Mouse (Mus musculus) MEL (cell line): Measurements from ENCODE around the gene Cldn11. TPM values are rescaled to one million over a fixed set of nuclear protein-coding genes. Genes with fewer than 3 reads are reported as not detected.

Source experiments
- DNase-seq: peaks from one replicate; pipeline ENCODE4 v3.0.0; 2011; ENCODE audit warnings: low read depth, low spot score
- H3K27ac ChIP-seq: 2 replicates; pipeline ENCODE4 v1.5.1; 2012; ENCODE audit warnings: low read depth, mild to moderate bottlenecking, control low read depth, low read length, moderate library complexity; ENCODE audit not compliant: control insufficient read depth
- H3K27me3 ChIP-seq, 2 experiments: fragments of 150-350 bp in 1 of 2; sonication (generic) in 1 of 2; 2 replicates each; pipeline ENCODE4 v1.6.1; 2012; ENCODE audit warnings: low read length in 2 of 2, mild to moderate bottlenecking in 2 of 2, improper control_type of control experiment in 1 of 2, moderate library complexity in 1 of 2; ENCODE audit not compliant: insufficient read depth in 2 of 2, control insufficient read depth in 1 of 2
- H3K36me3 ChIP-seq, 2 experiments: 2 replicates each; pipeline ENCODE4 v1.6.1; 2012 to 2014; ENCODE audit warnings: low read length in 2 of 2, improper control_type of control experiment in 1 of 2, inconsistent platforms in 1 of 2, mild to moderate bottlenecking in 1 of 2; ENCODE audit not compliant: insufficient read depth in 2 of 2, control insufficient read depth in 1 of 2
- H3K4me1 ChIP-seq, 2 experiments: fragments of 150-350 bp in 1 of 2; sonication (generic) in 1 of 2; 2 replicates each; pipeline ENCODE4 v1.6.1; 2012; ENCODE audit warnings: low read length in 2 of 2, improper control_type of control experiment in 1 of 2, mild to moderate bottlenecking in 1 of 2; ENCODE audit not compliant: insufficient read depth in 2 of 2, control insufficient read depth in 1 of 2
- H3K4me3 ChIP-seq, 2 experiments: fragments of 150-350 bp in 1 of 2; sonication (generic) in 1 of 2; 2 replicates each; pipeline ENCODE4 v1.5.1; 2012; ENCODE audit warnings: low read depth in 2 of 2, low read length in 2 of 2, mild to moderate bottlenecking in 2 of 2, moderate library complexity in 2 of 2, control low read depth in 1 of 2, improper control_type of control experiment in 1 of 2; ENCODE audit not compliant: control insufficient read depth in 1 of 2, insufficient read depth in 1 of 2
- H3K79me2 ChIP-seq: 2 replicates; pipeline ENCODE4 v1.6.1; 2012; ENCODE audit warnings: mild to moderate bottlenecking, low read length, moderate library complexity; ENCODE audit not compliant: control insufficient read depth, poor library complexity, insufficient read depth
- H3K9ac ChIP-seq: 2 replicates; pipeline ENCODE4 v1.6.1; 2012; ENCODE audit warnings: low read depth, mild to moderate bottlenecking, control low read depth, low read length, moderate library complexity; ENCODE audit not compliant: control insufficient read depth, poor library complexity, severe bottlenecking
- H3K9me3 ChIP-seq: fragments of 150-350 bp; sonication (generic); replicated peaks from 2 replicates; pipeline ENCODE4 v1.6.1; 2012; ENCODE audit warnings: mild to moderate bottlenecking, low read length, improper control_type of control experiment, moderate library complexity; ENCODE audit not compliant: insufficient read depth
- BHLHE40 ChIP-seq: IDR thresholded peaks from 2 replicates; pipeline ENCODE4 v1.6.1; 2012; ENCODE audit warnings: low read depth, mild to moderate bottlenecking, inconsistent platforms, low read length, improper control_type of control experiment, borderline replicate concordance
- CHD1 ChIP-seq: IDR thresholded peaks from 2 replicates; pipeline ENCODE4 v1.6.1; 2012; ENCODE audit warnings: low read depth, mild to moderate bottlenecking, inconsistent platforms, low read length, improper control_type of control experiment
- CHD2 ChIP-seq: IDR thresholded peaks from 2 replicates; pipeline ENCODE4 v1.6.1; 2011; ENCODE audit warnings: low read length, improper control_type of control experiment
- CTCF ChIP-seq, 3 experiments: IDR thresholded peaks in 2 of 3; conservative IDR thresholded peaks in 1 of 3; 2 replicates each; pipeline ENCODE4 v1.5.1; 2011 to 2012; ENCODE audit warnings: low read length in 3 of 3, low read depth in 2 of 3, mild to moderate bottlenecking in 2 of 3, improper control_type of control experiment in 1 of 3, inconsistent platforms in 1 of 3, mixed read lengths in 1 of 3, moderate library complexity in 1 of 3; ENCODE audit not compliant: control insufficient read depth in 1 of 3, insufficient read depth in 1 of 3, poor library complexity in 1 of 3, severe bottlenecking in 1 of 3
- EP300 ChIP-seq, 2 experiments: IDR thresholded peaks; 2 replicates each; pipeline ENCODE4 v1.6.1; 2011; ENCODE audit warnings: improper control_type of control experiment in 2 of 2, low read length in 2 of 2, low read depth in 1 of 2, mild to moderate bottlenecking in 1 of 2
- ETS1 ChIP-seq: IDR thresholded peaks from 2 replicates; pipeline ENCODE4 v1.6.1; 2012; ENCODE audit warnings: low read depth, mild to moderate bottlenecking, inconsistent platforms, low read length, improper control_type of control experiment, moderate library complexity
- GABPA ChIP-seq: IDR thresholded peaks from 2 replicates; pipeline ENCODE4 v1.6.1; 2012; ENCODE audit warnings: low read depth, mild to moderate bottlenecking, inconsistent platforms, low read length, improper control_type of control experiment, moderate library complexity
- GATA1 ChIP-seq: IDR thresholded peaks from 2 replicates; pipeline ENCODE4 v1.6.1; 2011; ENCODE audit warnings: low read depth, low read length, improper control_type of control experiment
- HCFC1 ChIP-seq: IDR thresholded peaks from 2 replicates; pipeline ENCODE4 v1.6.1; 2012; ENCODE audit warnings: low read depth, mild to moderate bottlenecking, inconsistent platforms, low read length, improper control_type of control experiment, moderate library complexity
- KAT2A ChIP-seq: conservative IDR thresholded peaks from 2 replicates; pipeline ENCODE4 v1.6.1; 2012; ENCODE audit warnings: low read depth, low read length, improper control_type of control experiment, inconsistent platforms
- MEF2A ChIP-seq: IDR thresholded peaks from 2 replicates; pipeline ENCODE4 v1.6.1; 2014; ENCODE audit warnings: low read depth, mild to moderate bottlenecking, inconsistent platforms, low read length, improper control_type of control experiment; ENCODE audit not compliant: poor library complexity, insufficient replicate concordance, severe bottlenecking; ENCODE audit errors: extremely low read depth
- MYB ChIP-seq: IDR thresholded peaks from 2 replicates; pipeline ENCODE4 v1.6.1; 2011; ENCODE audit warnings: mild to moderate bottlenecking, low read depth, low read length, improper control_type of control experiment
- MYC ChIP-seq: IDR thresholded peaks from 2 replicates; pipeline ENCODE4 v1.6.1; 2011; ENCODE audit warnings: low read depth, mild to moderate bottlenecking, low read length, improper control_type of control experiment, moderate library complexity
- NELFE ChIP-seq: IDR thresholded peaks from 2 replicates; pipeline ENCODE4 v1.6.1; 2011; ENCODE audit warnings: low read depth, low read length, improper control_type of control experiment
- NRF1 ChIP-seq: IDR thresholded peaks from 2 replicates; pipeline ENCODE4 v1.6.1; 2014; ENCODE audit warnings: low read depth, mild to moderate bottlenecking, inconsistent platforms, low read length, improper control_type of control experiment, moderate library complexity; ENCODE audit not compliant: poor library complexity, insufficient read depth, severe bottlenecking
- POLR2AphosphoS2 ChIP-seq: IDR thresholded peaks from 2 replicates; pipeline ENCODE4 v1.6.1; 2011; ENCODE audit warnings: low read length, improper control_type of control experiment
- POLR2AphosphoS5 ChIP-seq: IDR thresholded peaks from 2 replicates; pipeline ENCODE4 v1.6.1; 2012; ENCODE audit warnings: low read depth, borderline replicate concordance, mild to moderate bottlenecking, inconsistent platforms, low read length, moderate library complexity, mixed read lengths
- RAD21 ChIP-seq: IDR thresholded peaks from 2 replicates; pipeline ENCODE4 v1.6.1; 2011; ENCODE audit warnings: mild to moderate bottlenecking, low read depth, low read length, improper control_type of control experiment
- RCOR1 ChIP-seq: IDR thresholded peaks from 2 replicates; pipeline ENCODE4 v1.6.1; 2012; ENCODE audit warnings: low read depth, mild to moderate bottlenecking, inconsistent platforms, low read length, improper control_type of control experiment
- TAL1 ChIP-seq: IDR thresholded peaks from 2 replicates; pipeline ENCODE4 v1.6.1; 2012; ENCODE audit warnings: mild to moderate bottlenecking, inconsistent platforms, low read length, moderate library complexity, mixed read lengths
- TBP ChIP-seq: IDR thresholded peaks from 2 replicates; pipeline ENCODE4 v1.8.0; 2011; ENCODE audit warnings: low read depth, low read length, improper control_type of control experiment
- USF1 ChIP-seq: IDR thresholded peaks from 2 replicates; pipeline ENCODE4 v1.6.1; 2014; ENCODE audit warnings: low read depth, mild to moderate bottlenecking, inconsistent platforms, low read length, improper control_type of control experiment, moderate library complexity
- USF2 ChIP-seq, 2 experiments: IDR thresholded peaks; 2 replicates each; pipeline ENCODE4 v1.6.1; 2011 to 2012; ENCODE audit warnings: improper control_type of control experiment in 2 of 2, low read length in 2 of 2, borderline replicate concordance in 1 of 2, inconsistent platforms in 1 of 2, low read depth in 1 of 2, mild to moderate bottlenecking in 1 of 2; ENCODE audit not compliant: insufficient read depth in 1 of 2
- ZC3H11A ChIP-seq: IDR thresholded peaks from 2 replicates; pipeline ENCODE4 v1.6.1; 2012; ENCODE audit warnings: low read depth, mild to moderate bottlenecking, inconsistent platforms, low read length, improper control_type of control experiment
- ZNF384 ChIP-seq: IDR thresholded peaks from 2 replicates; pipeline ENCODE4 v1.6.1; 2012; ENCODE audit warnings: low read depth, mild to moderate bottlenecking, inconsistent platforms, low read length, improper control_type of control experiment
- polyA plus RNA-seq, 2 experiments: library from polyadenylated mRNA; stranded (reverse) in 1 of 2; unstranded in 1 of 2; fragments of >175 nt in 1 of 2; fragments of >200 nt in 1 of 2; gene quantifications; 2 replicates each; pipeline versions ENCODE4 v1.2.1 to v1.2.4; 2012; ENCODE audit warnings: low replicate concordance in 2 of 2, low read depth in 1 of 2; ENCODE audit not compliant: insufficient read length in 2 of 2, insufficient read depth in 1 of 2, missing spikeins in 1 of 2
- total RNA-seq: library from RNA; depleted of rRNA; stranded (reverse); fragments of 300-350 nt; gene quantifications from 2 replicates; pipeline ENCODE4 v1.2.3, GENCODE M21; 2012

The Cldn11 gene
- total and polyA plus RNA-seq, 3 experiments: not detected

DNA sequence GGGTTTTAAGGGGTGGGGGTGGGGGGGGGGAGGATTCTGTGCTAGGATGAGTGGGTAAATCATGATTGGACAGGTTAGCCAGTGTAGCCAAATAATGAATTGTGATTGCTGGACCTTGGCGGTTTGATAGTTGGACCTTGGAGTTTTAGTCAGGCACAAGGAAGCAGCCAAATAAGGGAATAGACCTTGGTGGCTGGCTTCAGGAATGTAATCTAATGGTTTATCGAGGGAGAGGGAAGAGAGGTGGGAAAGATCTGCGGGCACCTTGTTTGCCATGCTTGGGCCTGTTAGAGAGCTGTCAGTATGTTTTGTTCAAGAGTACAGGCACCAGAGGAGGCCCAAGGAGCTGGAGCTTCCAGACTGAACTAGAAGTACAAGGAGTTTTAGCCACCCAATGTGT, 22.9 kb upstream of the Cldn11 start:
- Histone ChIP-seq H3K9me3 (no peaks in the 10 kb centered on the region), H3K9ac (no peak overlapping the region), H3K36me3 (peaks cover 0 to 10% of the 10 kb centered on the region in 2 experiments; a peak in 2 of 4 replicates), H3K27ac (no peak overlapping the region), H3K27me3 (no peaks in the 10 kb centered on the region), H3K4me3 (no peak overlapping the region), H3K4me1 (peaks cover 0 to 10% of the 10 kb centered on the region in 2 experiments), H3K79me2 (no peaks in the 10 kb centered on the region)
- TF ChIP-seq USF2 (IDR thresholded peaks at IDR 0.05; ENCODE audit: borderline replicate concordance in 1 of 2, insufficient read depth in 1 of 2, low read depth in 1 of 2, low read length in 2 of 2) (no peak), ZC3H11A (no peak), GABPA (no peak), ETS1 (no peak), CTCF (IDR thresholded peaks at IDR 0.05 in 2 of 3, conservative IDR thresholded peaks at IDR 0.05 in 1 of 3; ENCODE audit: control insufficient read depth in 1 of 3, insufficient read depth in 1 of 3, low read depth in 2 of 3, low read length in 3 of 3, poor library complexity in 1 of 3, severe bottlenecking in 1 of 3) (no peak), KAT2A (no peak), CHD2 (no peak), TAL1 (no peak)
- no peak for DNase-seq

DNA sequence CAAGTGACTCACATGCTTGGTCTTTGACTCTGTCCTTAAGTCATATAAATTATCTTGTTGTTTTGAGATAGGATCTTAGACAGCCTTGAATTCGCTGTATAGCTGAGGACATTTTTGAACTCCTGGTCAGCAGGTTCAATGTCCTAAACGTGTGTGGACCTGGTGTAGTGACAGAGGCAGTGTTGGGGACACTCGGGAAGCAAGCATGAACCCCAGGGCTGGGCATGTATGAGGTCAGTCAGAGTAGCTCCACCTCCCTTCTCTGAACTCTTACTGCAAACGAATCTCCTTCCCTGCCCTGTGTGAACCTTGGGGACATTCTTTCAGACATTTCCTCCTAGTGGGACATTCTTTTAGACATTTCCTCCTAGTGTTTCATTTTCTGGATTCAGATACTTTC, 20.0 kb upstream of the Cldn11 start:
- H3K9ac ChIP-seq: no peak overlapping the region
- no peaks in the 10 kb centered on the region for H3K79me2 ChIP-seq

DNA sequence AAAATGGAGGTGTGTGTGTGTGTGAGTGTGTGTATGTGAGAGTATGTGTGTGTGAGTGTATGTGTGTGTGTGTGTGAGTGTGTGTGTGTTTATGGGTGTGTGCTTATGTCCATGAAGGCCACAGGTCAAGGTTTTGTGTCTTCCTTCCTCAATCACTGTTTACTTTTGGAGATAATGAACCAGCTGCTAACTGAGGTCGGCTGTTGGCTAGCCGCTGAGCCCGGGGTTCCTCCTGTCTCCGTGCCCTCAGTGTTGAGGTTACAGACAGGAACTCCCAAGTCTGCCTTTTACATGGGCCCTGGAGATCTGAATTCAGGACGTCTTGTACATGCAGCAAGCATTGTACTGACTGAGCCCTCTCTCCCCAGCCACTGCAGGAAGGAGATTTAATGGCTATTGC, 16.1 kb upstream of the Cldn11 start:
- Histone ChIP-seq H3K27me3 (no peaks in the 10 kb centered on the region), H3K27ac (no peak overlapping the region), H3K4me1 (peaks cover 0 to 21% of the 10 kb centered on the region in 2 experiments), H3K9ac (no peak overlapping the region), H3K9me3 (no peaks in the 10 kb centered on the region), H3K4me3 (no peak overlapping the region), H3K36me3 (peaks cover 0 to 19% of the 10 kb centered on the region in 2 experiments; a peak in 2 of 4 replicates), H3K79me2 (no peaks in the 10 kb centered on the region)
- TF ChIP-seq MEF2A (no peak), EP300 (IDR thresholded peaks at IDR 0.05; ENCODE audit: low read depth in 1 of 2, low read length in 2 of 2) (no peak), POLR2AphosphoS5 (no peak), ETS1 (no peak), GATA1 (no peak), MYB (no peak), HCFC1 (no peak), USF1 (no peak), BHLHE40 (no peak), NRF1 (no peak), POLR2AphosphoS2 (no peak), CTCF (IDR thresholded peaks at IDR 0.05 in 2 of 3, conservative IDR thresholded peaks at IDR 0.05 in 1 of 3; ENCODE audit: control insufficient read depth in 1 of 3, insufficient read depth in 1 of 3, low read depth in 2 of 3, low read length in 3 of 3, poor library complexity in 1 of 3, severe bottlenecking in 1 of 3) (no peak), ZNF384 (no peak), TAL1 (no peak), NELFE (no peak), RCOR1 (no peak), RAD21 (no peak), USF2 (IDR thresholded peaks at IDR 0.05; ENCODE audit: borderline replicate concordance in 1 of 2, insufficient read depth in 1 of 2, low read depth in 1 of 2, low read length in 2 of 2) (no peak), CHD1 (no peak)
- DNase-seq: peak; percentile 31

More for the DNA sequence above, 20.0 kb upstream of the Cldn11 start:
- no peaks in the 10 kb centered on the region for H3K27me3 ChIP-seq
- H3K9me3 ChIP-seq: no peaks in the 10 kb centered on the region
- no peak for DNase-seq
- TF ChIP-seq CHD2 (no peak), POLR2AphosphoS5 (no peak), MYC (no peak), TBP (no peak)
- no peak overlapping the region for H3K27ac ChIP-seq
- peaks cover 0 to 19% of the 10 kb centered on the region in 2 experiments; a peak in 2 of 4 replicates for H3K36me3 ChIP-seq
- H3K4me3 ChIP-seq: no peak overlapping the region
- H3K4me1 ChIP-seq: peaks cover 0 to 21% of the 10 kb centered on the region in 2 experiments
